Mouse (Mus musculus): ENCODE data around the gene Ttll4. TPM values are rescaled to one million over a fixed set of nuclear protein-coding genes. Genes with fewer than 3 reads are reported as not detected.
A peak's percentile ranks its signal among the peaks of the same experiment; 100 is the strongest.

The Ttll4 gene
- total and polyA plus RNA-seq, 3 experiments: 6.6 to 10.9 (median 9.7) TPM

- DNase-seq: peak in 1 of 2 experiments; percentile 29
- no peak overlapping the region for H3K9ac ChIP-seq (ENCODE audit: low read depth, low read length)
- intact Hi-C loops (cut with DNase I): no loop called here
- H3K4me3 ChIP-seq: no peak overlapping the region
- 19% methylated on average over 1 of the region's 1 CpGs for WGBS
- H3K79me2 ChIP-seq (replicated peaks; ENCODE audit: control insufficient read depth, insufficient read depth, low read length): no peaks in the 10 kb centered on the region
- H3K27me3 ChIP-seq (ENCODE audit: control insufficient read depth, insufficient read depth, low read length): no peaks in the 10 kb centered on the region
- H3K36me3 ChIP-seq (ENCODE audit: control insufficient read depth, insufficient read depth, low read length): peaks cover 12% of the 10 kb centered on the region
- H3K4me1 ChIP-seq (ENCODE audit: control insufficient read depth, insufficient read depth, low read length): peaks cover 7% of the 10 kb centered on the region
- no peak for TF ChIP-seq EP300 (IDR thresholded peaks at IDR 0.05; ENCODE audit: insufficient read depth, low read depth, low read length)
- no peak for TF ChIP-seq CTCF (IDR thresholded peaks at IDR 0.05)
- no peak for TF ChIP-seq POLR2A (IDR thresholded peaks at IDR 0.05; ENCODE audit: insufficient read depth, low read depth, low read length)
- peak overlapping the region; percentile 33 for H3K27ac ChIP-seq
Observed at GRCm38 (mm10) chr1:74698791-74699190, 37.2 kb downstream of the Ttll4 start.

- Histone ChIP-seq H3K4me3 (no peak overlapping the region), H3K27me3 (ENCODE audit: control insufficient read depth, insufficient read depth, low read length) (no peaks in the 10 kb centered on the region), H3K79me2 (replicated peaks; ENCODE audit: control insufficient read depth, insufficient read depth, low read length) (no peaks in the 10 kb centered on the region), H3K27ac (no peak overlapping the region), H3K9ac (ENCODE audit: low read depth, low read length) (no peak overlapping the region), H3K36me3 (ENCODE audit: control insufficient read depth, insufficient read depth, low read length) (peaks cover 14% of the 10 kb centered on the region), H3K4me1 (ENCODE audit: control insufficient read depth, insufficient read depth, low read length) (peaks cover 8% of the 10 kb centered on the region)
- intact Hi-C loops (cut with DNase I): no loop called here
- DNase-seq: no peak
- WGBS: 87% methylated on average over 6 of the region's 6 CpGs
- no peak for TF ChIP-seq CTCF (IDR thresholded peaks at IDR 0.05)
- TF ChIP-seq POLR2A (IDR thresholded peaks at IDR 0.05; ENCODE audit: insufficient read depth, low read depth, low read length): no peak
- no peak for TF ChIP-seq EP300 (IDR thresholded peaks at IDR 0.05; ENCODE audit: insufficient read depth, low read depth, low read length)
Observed at GRCm38 (mm10) chr1:74702142-74702553, 40.6 kb downstream of the Ttll4 start.

DNA sequence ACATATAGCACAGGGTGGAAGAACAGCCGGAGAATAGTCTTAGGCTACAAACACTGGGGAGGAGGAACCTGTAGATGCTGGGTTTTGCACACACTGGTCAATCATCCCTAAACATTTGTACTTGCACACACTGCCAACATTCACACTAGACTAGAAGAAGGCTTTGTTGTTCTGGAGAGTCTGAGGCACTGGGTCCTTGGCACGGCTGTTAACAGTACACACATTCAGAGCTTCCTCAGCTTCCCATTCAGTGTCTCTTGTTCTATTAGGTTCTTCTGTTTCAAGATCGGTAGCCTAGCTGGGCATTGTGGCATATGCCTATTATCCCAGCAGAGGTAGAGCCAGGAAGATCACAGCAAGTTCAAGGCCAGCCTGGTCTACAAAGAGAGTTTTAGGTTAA, 42.6 kb downstream of the Ttll4 start:
- Histone ChIP-seq H3K79me2 (replicated peaks; ENCODE audit: control insufficient read depth, insufficient read depth, low read length) (no peaks in the 10 kb centered on the region), H3K4me1 (ENCODE audit: control insufficient read depth, insufficient read depth, low read length) (peaks cover 2% of the 10 kb centered on the region), H3K36me3 (ENCODE audit: control insufficient read depth, insufficient read depth, low read length) (peaks cover 8% of the 10 kb centered on the region), H3K27me3 (ENCODE audit: control insufficient read depth, insufficient read depth, low read length) (no peaks in the 10 kb centered on the region), H3K4me3 (no peak overlapping the region), H3K27ac (no peak overlapping the region), H3K9ac (ENCODE audit: low read depth, low read length) (no peak overlapping the region)
- no peak for DNase-seq
- intact Hi-C loops (cut with DNase I): no loop called here
- no peak for TF ChIP-seq EP300 (IDR thresholded peaks at IDR 0.05; ENCODE audit: insufficient read depth, low read depth, low read length)
- no peak for TF ChIP-seq POLR2A (IDR thresholded peaks at IDR 0.05; ENCODE audit: insufficient read depth, low read depth, low read length)
- 84% methylated on average over 3 of the region's 3 CpGs for WGBS

DNA sequence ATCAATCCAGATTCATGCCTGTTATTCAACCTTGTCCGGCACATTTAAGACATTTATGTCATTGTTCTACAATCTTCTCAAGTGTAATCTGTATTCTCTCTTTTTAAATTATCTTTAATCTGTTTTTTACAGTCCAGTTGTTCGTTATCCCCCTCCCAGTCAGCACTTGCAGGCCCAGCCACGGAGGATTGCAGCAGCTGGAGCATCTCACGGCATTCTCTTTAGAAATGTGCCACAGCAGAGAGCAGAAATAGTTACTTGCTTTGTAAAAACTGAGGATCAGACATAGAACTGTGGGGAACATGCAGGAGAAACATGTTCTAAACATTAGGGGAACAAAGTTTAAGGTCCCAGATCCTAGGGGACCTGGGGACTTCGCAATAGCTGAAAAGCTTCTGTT, 43.5 kb downstream of the Ttll4 start:
- H3K27me3 ChIP-seq (ENCODE audit: control insufficient read depth, insufficient read depth, low read length): no peaks in the 10 kb centered on the region
- intact Hi-C loops (cut with DNase I): no loop called here
- peaks cover 3% of the 10 kb centered on the region for H3K36me3 ChIP-seq (ENCODE audit: control insufficient read depth, insufficient read depth, low read length)
- TF ChIP-seq POLR2A (IDR thresholded peaks at IDR 0.05; ENCODE audit: insufficient read depth, low read depth, low read length): no peak
- TF ChIP-seq CTCF (IDR thresholded peaks at IDR 0.05): no peak
- TF ChIP-seq EP300 (IDR thresholded peaks at IDR 0.05; ENCODE audit: insufficient read depth, low read depth, low read length): no peak
- H3K4me1 ChIP-seq (ENCODE audit: control insufficient read depth, insufficient read depth, low read length): peaks cover 1% of the 10 kb centered on the region
- H3K4me3 ChIP-seq: no peak overlapping the region
- no peaks in the 10 kb centered on the region for H3K79me2 ChIP-seq (replicated peaks; ENCODE audit: control insufficient read depth, insufficient read depth, low read length)
- H3K27ac ChIP-seq: no peak overlapping the region; the same call in 1 of the 2 replicates
- 78% methylated on average over 5 of the region's 5 CpGs for WGBS
- DNase-seq: no peak
- H3K9ac ChIP-seq (ENCODE audit: low read depth, low read length): no peak overlapping the region

- H3K27me3 ChIP-seq (ENCODE audit: control insufficient read depth, insufficient read depth, low read length): no peaks in the 10 kb centered on the region
- H3K79me2 ChIP-seq (replicated peaks; ENCODE audit: control insufficient read depth, insufficient read depth, low read length): no peaks in the 10 kb centered on the region
- intact Hi-C loops (cut with DNase I): no loop called here
- no peak overlapping the region for H3K27ac ChIP-seq
- 50% methylated on average over 6 of the region's 6 CpGs for WGBS
- TF ChIP-seq CTCF (IDR thresholded peaks at IDR 0.05) (no peak), POLR2A (IDR thresholded peaks at IDR 0.05; ENCODE audit: insufficient read depth, low read depth, low read length) (no peak), EP300 (IDR thresholded peaks at IDR 0.05; ENCODE audit: insufficient read depth, low read depth, low read length) (no peak)
- H3K4me1 ChIP-seq (ENCODE audit: control insufficient read depth, insufficient read depth, low read length): peaks cover 5% of the 10 kb centered on the region
- peaks cover 3% of the 10 kb centered on the region; the same call in 1 of the 2 replicates for H3K36me3 ChIP-seq (ENCODE audit: control insufficient read depth, insufficient read depth, low read length)
- no peak for DNase-seq
- no peak overlapping the region for H3K9ac ChIP-seq (ENCODE audit: low read depth, low read length)
- H3K4me3 ChIP-seq: no peak overlapping the region
Observed at GRCm38 (mm10) chr1:74709566-74709965, 48.0 kb downstream of the Ttll4 start.

DNA sequence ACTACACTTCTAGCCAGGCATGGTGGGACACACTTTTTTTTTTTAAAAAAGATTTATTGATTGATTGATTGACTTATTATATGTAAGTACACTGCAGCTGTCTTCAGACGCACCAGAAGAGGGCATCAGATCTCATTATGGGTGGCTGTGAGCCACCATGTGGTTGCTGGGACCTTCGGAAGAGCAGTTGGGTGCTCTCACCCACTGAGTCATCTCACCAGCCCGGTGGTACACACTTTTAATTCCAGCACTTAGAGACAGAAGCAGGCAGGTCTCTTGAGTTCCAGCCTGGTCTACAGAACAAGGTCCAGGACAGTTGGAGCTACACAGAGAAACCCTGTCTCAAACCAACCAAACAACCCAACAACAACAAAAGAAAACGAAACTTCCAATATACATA, 50.5 kb downstream of the Ttll4 start:
- peaks cover 3% of the 10 kb centered on the region for H3K4me1 ChIP-seq (ENCODE audit: control insufficient read depth, insufficient read depth, low read length)
- no peak overlapping the region for H3K4me3 ChIP-seq
- H3K9ac ChIP-seq (ENCODE audit: low read depth, low read length): no peak overlapping the region
- H3K27ac ChIP-seq: peak overlapping the region; percentile 83
- intact Hi-C loops (cut with DNase I): loop anchor here (2.0 to 10.0 kb wide), 2 partner anchors 47 to 49 kb away; partner anchors contain the start of gene Ttll4
- DNase-seq: no peak
- no peaks in the 10 kb centered on the region for H3K36me3 ChIP-seq (ENCODE audit: control insufficient read depth, insufficient read depth, low read length)
- no peaks in the 10 kb centered on the region for H3K27me3 ChIP-seq (ENCODE audit: control insufficient read depth, insufficient read depth, low read length)
- peak; percentile 41 for TF ChIP-seq CTCF (IDR thresholded peaks at IDR 0.05)
- no peak for TF ChIP-seq POLR2A (IDR thresholded peaks at IDR 0.05; ENCODE audit: insufficient read depth, low read depth, low read length)
- H3K79me2 ChIP-seq (replicated peaks; ENCODE audit: control insufficient read depth, insufficient read depth, low read length): no peaks in the 10 kb centered on the region
- WGBS: 68% methylated on average over 4 of the region's 4 CpGs

Data from heart, adult 2 months (tissue).